Mouse (Mus musculus) liver, adult 10 weeks (tissue): Measurements from ENCODE around the gene Rgs21. TPM values are rescaled to one million over a fixed set of nuclear protein-coding genes. Genes with fewer than 3 reads are reported as not detected.

Source experiments
- polyA plus RNA-seq: library from polyadenylated mRNA; stranded (reverse); fragments of 350-450 nt; fragmentation: Illumina TruSeq; extraction: RNeasy Lipid Tissue Mini Kit (QIAGEN cat#74804); gene quantifications from one replicate; pipeline ENCODE4 v1.2.3, GENCODE M21; 2014; ENCODE audit warnings: low read depth, low replicate concordance

Gene Rgs21
- not detected for polyA plus RNA-seq

GRCm38 (mm10) chr1:144567567-144567966 lies at the start of gene Rgs21:
TSS of gene Rgs21 (minus strand) at chr1:144567667.

Other genes with a start within 250 kb of the Rgs21 start
- gene Rgs18, start 207.8 kb upstream of the Rgs21 start, polyA plus RNA-seq: 0.69 TPM